Mouse (Mus musculus): ENCODE results near the gene Rundc1. TPM values are rescaled to one million over a fixed set of nuclear protein-coding genes. Genes with fewer than 3 reads are reported as not detected.
A peak's percentile ranks its signal among the peaks of the same experiment; 100 is the strongest.
"Not testable (repeated sequence)": the region's sequence is repeated elsewhere in the genome, so short reads cannot be mapped to it uniquely, and the experiment has no call there.

Gene Rundc1
- polyA plus RNA-seq, 1 experiment from 2014 or later: 20.8 TPM

- Histone ChIP-seq H3K27ac (no peak overlapping the region), H3K4me3 (no peak overlapping the region), H3K4me2 (no peak overlapping the region), H3K27me3 (no peaks in the 10 kb centered on the region), H3K9me3 (no peaks in the 10 kb centered on the region), H3K4me1 (peaks cover 40% of the 10 kb centered on the region), H3K36me3 (peaks cover 15% of the 10 kb centered on the region; the same call in 1 of the 2 replicates), H3K9ac (no peak overlapping the region)
- WGBS: 39% methylated on average over 5 of the region's 6 CpGs
- peak; percentile 32; the same call in 1 of the 2 replicates for ATAC-seq (ENCODE audit: borderline replicate concordance, extremely low read depth, low FRiP score, low TSS enrichment)
Measured at GRCm38 (mm10) chr11:101459716-101460115, 34.8 kb downstream of the Rundc1 start.

- Histone ChIP-seq H3K4me2 (no peak overlapping the region), H3K27ac (no peak overlapping the region; the same call in 1 of the 2 replicates), H3K27me3 (no peaks in the 10 kb centered on the region), H3K9ac (no peak overlapping the region), H3K9me3 (no peaks in the 10 kb centered on the region), H3K36me3 (peaks cover 15% of the 10 kb centered on the region; the same call in 1 of the 2 replicates), H3K4me3 (no peak overlapping the region), H3K4me1 (peaks cover 46% of the 10 kb centered on the region)
- ATAC-seq (ENCODE audit: borderline replicate concordance, extremely low read depth, low FRiP score, low TSS enrichment): no peak
- 80% methylated on average over 15 of the region's 15 CpGs for WGBS
Measured at GRCm38 (mm10) chr11:101460321-101460720, 35.4 kb downstream of the Rundc1 start.

- Histone ChIP-seq H3K4me1 (peaks cover 54% of the 10 kb centered on the region), H3K27ac (no peak overlapping the region), H3K9me3 (no peaks in the 10 kb centered on the region), H3K4me3 (no peak overlapping the region), H3K4me2 (no peak overlapping the region), H3K27me3 (no peaks in the 10 kb centered on the region), H3K9ac (no peak overlapping the region), H3K36me3 (peaks cover 15% of the 10 kb centered on the region; the same call in 1 of the 2 replicates)
- ATAC-seq (ENCODE audit: borderline replicate concordance, extremely low read depth, low FRiP score, low TSS enrichment): no peak
- 74% methylated on average over 14 of the region's 14 CpGs for WGBS
Measured at GRCm38 (mm10) chr11:101462141-101462540, 37.3 kb downstream of the Rundc1 start.

- no peak overlapping the region for H3K4me2 ChIP-seq
- no peaks in the 10 kb centered on the region for H3K27me3 ChIP-seq
- ATAC-seq (ENCODE audit: borderline replicate concordance, extremely low read depth, low FRiP score, low TSS enrichment): no peak
- H3K4me1 ChIP-seq: peaks cover 61% of the 10 kb centered on the region
- H3K9ac ChIP-seq: no peak overlapping the region
- no peak overlapping the region for H3K27ac ChIP-seq
- no peaks in the 10 kb centered on the region for H3K9me3 ChIP-seq
- 24% methylated on average over 13 of the region's 13 CpGs for WGBS
- H3K4me3 ChIP-seq: no peak overlapping the region
- peaks cover 13% of the 10 kb centered on the region; the same call in 1 of the 2 replicates for H3K36me3 ChIP-seq
Measured at GRCm38 (mm10) chr11:101462583-101463440, 37.9 kb downstream of the Rundc1 start.

- H3K4me3 ChIP-seq: peak within 1 kb of the TSS; percentile 72
- 15% methylated on average over 12 of the region's 12 CpGs for WGBS
- H3K4me1 ChIP-seq: peaks cover 61% of the 10 kb centered on the region
Measured at GRCm38 (mm10) chr11:101464211-101465100, 39.6 kb downstream of the Rundc1 start, which contains the start of gene Rnd2. TSS of gene Rnd2 (plus strand) at chr11:101464999.

GRCm38 (mm10) chr11:101465101-101465868, 40.4 kb downstream of the Rundc1 start:
- Histone ChIP-seq H3K27ac (peak overlapping the region; percentile 88), H3K36me3 (peaks cover 8% of the 10 kb centered on the region; the same call in 1 of the 2 replicates), H3K9me3 (no peaks in the 10 kb centered on the region), H3K4me2 (peak overlapping the region; percentile 93), H3K9ac (peak overlapping the region; percentile 67), H3K27me3 (no peaks in the 10 kb centered on the region), H3K4me1 (peaks cover 55% of the 10 kb centered on the region), H3K4me3 (peak overlapping the region; percentile 72)
- 1% methylated on average over 51 of the region's 51 CpGs for WGBS
- ATAC-seq (ENCODE audit: borderline replicate concordance, extremely low read depth, low FRiP score, low TSS enrichment): peak; percentile 34

More at GRCm38 (mm10) chr11:101464211-101465100, 39.6 kb downstream of the Rundc1 start, which contains the start of gene Rnd2:
- Histone ChIP-seq H3K27me3 (no peaks in the 10 kb centered on the region), H3K27ac (peak within 1 kb of the TSS; percentile 88), H3K9ac (peak within 1 kb of the TSS; percentile 67), H3K9me3 (no peaks in the 10 kb centered on the region), H3K4me2 (peak within 1 kb of the TSS; percentile 93), H3K36me3 (peaks cover 8% of the 10 kb centered on the region; the same call in 1 of the 2 replicates)
- no peak for ATAC-seq (ENCODE audit: borderline replicate concordance, extremely low read depth, low FRiP score, low TSS enrichment)

- H3K4me1 ChIP-seq: peaks cover 52% of the 10 kb centered on the region
- H3K4me3 ChIP-seq: peak within 1 kb of the TSS; percentile 77
- no peaks in the 10 kb centered on the region for H3K27me3 ChIP-seq
- ATAC-seq (ENCODE audit: borderline replicate concordance, extremely low read depth, low FRiP score, low TSS enrichment): peak; percentile 39
- H3K9ac ChIP-seq: peak within 1 kb of the TSS; percentile 67
- no peaks in the 10 kb centered on the region for H3K9me3 ChIP-seq
- peak within 1 kb of the TSS; percentile 93 for H3K4me2 ChIP-seq
- peak within 1 kb of the TSS; percentile 88 for H3K27ac ChIP-seq
- peaks cover 8% of the 10 kb centered on the region; the same call in 1 of the 2 replicates for H3K36me3 ChIP-seq
- under 1% methylated on average over 59 of the region's 60 CpGs for WGBS
Measured at GRCm38 (mm10) chr11:101465869-101466551, 41.1 kb downstream of the Rundc1 start, which contains the start of gene Vat1. TSS of gene Vat1 (minus strand) at chr11:101466230.

GRCm38 (mm10) chr11:101466552-101466950, 41.7 kb downstream of the Rundc1 start:
- H3K9me3 ChIP-seq; ATAC-seq (ENCODE audit: borderline replicate concordance, extremely low read depth, low FRiP score, low TSS enrichment); H3K27me3 ChIP-seq; H3K27ac ChIP-seq; H3K36me3 ChIP-seq: not testable (repeated sequence)
- Histone ChIP-seq H3K4me1 (peaks cover 52% of the 10 kb centered on the region), H3K9ac (peak overlapping the region; percentile 67; the same call in 1 of the 2 replicates), H3K4me3 (peak overlapping the region; percentile 72), H3K4me2 (peak overlapping the region; percentile 93)
- 56% methylated on average over 5 of the region's 5 CpGs for WGBS

- Histone ChIP-seq H3K9me3 (no peaks in the 10 kb centered on the region), H3K36me3 (no peaks in the 10 kb centered on the region), H3K4me3 (peak overlapping the region; percentile 77), H3K27me3 (no peaks in the 10 kb centered on the region), H3K4me2 (peak overlapping the region; percentile 96), H3K4me1 (peaks cover 47% of the 10 kb centered on the region), H3K9ac (peak overlapping the region; percentile 55), H3K27ac (no peak overlapping the region)
- WGBS: 1% methylated on average over 53 of the region's 54 CpGs
- peak; percentile 80 for ATAC-seq (ENCODE audit: borderline replicate concordance, extremely low read depth, low FRiP score, low TSS enrichment)
Measured at GRCm38 (mm10) chr11:101467477-101468262, 42.8 kb downstream of the Rundc1 start.

- no peak for ATAC-seq (ENCODE audit: borderline replicate concordance, extremely low read depth, low FRiP score, low TSS enrichment)
- H3K4me2 ChIP-seq: peak overlapping the region; percentile 96
- H3K4me1 ChIP-seq: peaks cover 41% of the 10 kb centered on the region
- peak overlapping the region; percentile 77 for H3K4me3 ChIP-seq
- WGBS: 1% methylated on average over 31 of the region's 31 CpGs
- no peaks in the 10 kb centered on the region for H3K9me3 ChIP-seq
- peak overlapping the region; percentile 55 for H3K9ac ChIP-seq
- no peak overlapping the region for H3K27ac ChIP-seq
- no peaks in the 10 kb centered on the region for H3K36me3 ChIP-seq
- H3K27me3 ChIP-seq: no peaks in the 10 kb centered on the region
Measured at GRCm38 (mm10) chr11:101468263-101468688, 43.4 kb downstream of the Rundc1 start.
